Mouse (Mus musculus) limb, embryonic 12.5 days (tissue): ENCODE data around the gene Upf1. TPM values are rescaled to one million over a fixed set of nuclear protein-coding genes. Genes with fewer than 3 reads are reported as not detected.
A peak's percentile ranks its signal among the peaks of the same experiment; 100 is the strongest.

Experiments
- ATAC-seq: fragments of 200-750 bp; cut with Nextera tagmentation; 2 replicates; pipeline ENCODE4 v1.8.0; 2017; ENCODE audit warnings: low read depth, moderate TSS enrichment; ENCODE audit not compliant: insufficient number of reproducible peaks, insufficient read depth, low FRiP score, low TSS enrichment
- H3K27ac ChIP-seq: fragments of 300-500 bp; sonication (generic); 2 replicates; pipeline ENCODE4 v1.5.1; 2016; ENCODE audit warnings: mild to moderate bottlenecking, moderate library complexity
- H3K27me3 ChIP-seq: fragments of 300-500 bp; sonication (generic); 2 replicates; pipeline ENCODE4 v1.6.1; 2016; ENCODE audit warnings: mild to moderate bottlenecking, moderate library complexity
- H3K36me3 ChIP-seq: fragments of 300-500 bp; sonication (generic); 2 replicates; pipeline ENCODE4 v1.6.1; 2016; ENCODE audit warnings: mild to moderate bottlenecking, moderate library complexity
- H3K4me1 ChIP-seq: fragments of 300-500 bp; sonication (generic); replicated peaks from 2 replicates; pipeline ENCODE4 v1.6.1; 2016
- H3K4me2 ChIP-seq: fragments of 300-500 bp; sonication (generic); 2 replicates; pipeline ENCODE4 v1.6.1; 2016; ENCODE audit warnings: mild to moderate bottlenecking, moderate library complexity
- H3K4me3 ChIP-seq: fragments of 300-500 bp; sonication (generic); replicated peaks from 2 replicates; pipeline ENCODE4 v1.5.1; 2016; ENCODE audit warnings: mild to moderate bottlenecking
- H3K9ac ChIP-seq: fragments of 300-500 bp; sonication (generic); replicated peaks from 2 replicates; pipeline ENCODE4 v1.6.1; 2016; ENCODE audit warnings: mild to moderate bottlenecking, moderate library complexity
- H3K9me3 ChIP-seq: fragments of 300-500 bp; sonication (generic); 2 replicates; pipeline ENCODE4 v1.6.1; 2016; ENCODE audit warnings: mild to moderate bottlenecking, moderate library complexity
- WGBS: fragments of 180-500 bp; shearing (Covaris S2); methylation state at CpG from one replicate; pipeline ENCODE4 v1.1.7; 2016; 5-methylcytosine and 5-hydroxymethylcytosine counted together
- polyA plus RNA-seq: library from polyadenylated mRNA; unstranded; fragments of >200 nt; fragmentation: Nextera tagmentation; extraction: Ambion mirVana; gene quantifications from 2 replicates; pipeline ENCODE4 v1.2.1, GENCODE M21; 2016

The Upf1 gene
- polyA plus RNA-seq, 1 experiment from 2014 or later = 32.5 TPM

DNA sequence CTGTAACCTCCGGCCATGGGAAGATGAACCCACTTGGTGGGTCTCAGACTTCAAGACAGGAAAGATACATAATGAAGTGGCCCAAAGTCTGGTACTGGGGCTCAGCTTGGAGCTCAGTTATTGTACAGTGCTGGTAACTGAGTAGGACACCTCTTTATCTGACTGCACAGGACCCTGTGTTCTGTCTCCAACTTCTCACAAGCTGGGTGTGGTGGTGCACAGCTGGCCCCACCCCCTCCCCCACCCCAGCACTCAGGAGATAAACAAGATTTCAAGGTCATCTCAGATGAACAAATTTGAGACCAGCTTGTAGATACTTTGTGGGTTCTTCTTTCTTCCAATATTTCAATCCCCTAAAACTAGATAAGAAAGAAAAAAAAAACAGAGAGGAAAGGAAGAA lies 3.0 kb upstream of the Upf1 start:
- peaks cover 11% of the 10 kb centered on the region; the same call in 1 of the 2 replicates for H3K27me3 ChIP-seq
- no peak overlapping the region for H3K9ac ChIP-seq
- H3K4me3 ChIP-seq = no peak overlapping the region
- ATAC-seq = no peak
- WGBS = 93% methylated on average over 1 of the region's 1 CpGs
- H3K27ac ChIP-seq = no peak overlapping the region
- H3K36me3 ChIP-seq = 0 out of 2 replicates have a peak, but pooled peaks cover under 1% of the 10 kb centered on the region
- H3K4me2 ChIP-seq = no peak overlapping the region
- H3K4me1 ChIP-seq = peaks cover 22% of the 10 kb centered on the region
- no peaks in the 10 kb centered on the region for H3K9me3 ChIP-seq

DNA sequence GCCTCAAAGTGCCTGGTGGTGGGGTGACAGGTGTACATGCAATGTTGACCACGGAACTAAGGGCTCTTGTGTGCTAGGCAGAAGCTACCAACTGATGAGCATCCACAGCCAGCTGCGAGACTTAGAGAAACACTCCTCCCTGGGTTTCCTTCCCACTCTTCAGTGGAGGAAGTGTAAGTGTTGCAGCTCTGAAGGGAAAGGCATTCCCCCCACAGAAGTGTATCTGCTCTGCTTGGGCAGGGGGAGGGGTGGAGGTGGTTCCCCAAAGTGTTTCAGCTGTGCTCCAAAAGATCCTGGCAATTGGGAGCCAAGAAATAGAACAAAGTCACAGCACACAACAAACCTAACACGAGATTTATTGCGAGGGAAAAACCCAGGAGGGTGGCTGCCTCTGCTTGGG lies 926 bp upstream of the Upf1 start:
- WGBS = 68% methylated on average over 4 of the region's 4 CpGs
- peak overlapping the region; percentile 99; the same call in 1 of the 2 replicates for H3K9ac ChIP-seq
- H3K4me2 ChIP-seq = peak overlapping the region; percentile 100
- H3K36me3 ChIP-seq = peaks cover 18% of the 10 kb centered on the region
- H3K27ac ChIP-seq = peak overlapping the region; percentile 89; the same call in 1 of the 2 replicates
- no peaks in the 10 kb centered on the region for H3K9me3 ChIP-seq
- H3K4me3 ChIP-seq = peak overlapping the region; percentile 100
- peak; percentile 16; the same call in 1 of the 2 replicates for ATAC-seq
- peaks cover 39% of the 10 kb centered on the region for H3K4me1 ChIP-seq
- H3K27me3 ChIP-seq = peaks cover 8% of the 10 kb centered on the region; the same call in 1 of the 2 replicates

DNA sequence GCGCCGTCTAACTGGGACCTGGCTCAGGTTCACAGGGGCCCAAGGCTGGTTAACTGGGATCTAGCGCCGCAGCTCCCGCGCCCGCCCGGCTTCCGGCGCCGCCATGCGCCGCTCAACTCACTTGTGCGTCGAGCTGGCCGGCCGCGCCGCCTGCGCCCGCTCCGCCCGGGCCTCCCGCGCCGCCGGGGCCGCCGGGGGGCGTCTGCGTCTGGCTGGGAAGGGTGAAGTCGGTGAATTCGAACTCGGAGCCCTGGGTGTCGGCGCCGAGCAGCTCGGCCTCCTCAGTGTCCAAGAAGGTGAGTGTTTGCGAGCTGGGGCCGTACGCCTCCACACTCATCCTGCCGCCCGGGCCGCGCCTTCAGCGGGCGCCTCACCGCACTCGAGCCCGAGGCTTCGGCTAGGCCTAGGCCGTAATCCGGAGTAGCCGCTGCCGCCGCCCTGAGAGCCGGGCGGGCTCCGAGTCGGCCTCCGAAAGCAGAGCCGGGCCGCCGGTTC lies 374 bp downstream of the Upf1 start:
- peak overlapping the region; percentile 100 for H3K4me3 ChIP-seq
- peaks cover 51% of the 10 kb centered on the region for H3K4me1 ChIP-seq
- H3K4me2 ChIP-seq = peak overlapping the region; percentile 100
- no peaks in the 10 kb centered on the region for H3K27me3 ChIP-seq
- H3K9me3 ChIP-seq = no peaks in the 10 kb centered on the region
- H3K36me3 ChIP-seq = peaks cover 31% of the 10 kb centered on the region
- WGBS = under 1% methylated on average over 61 of the region's 64 CpGs
- peak; percentile 4; the same call in 1 of the 2 replicates for ATAC-seq
- H3K27ac ChIP-seq = peak overlapping the region; percentile 89
- peak overlapping the region; percentile 99 for H3K9ac ChIP-seq

DNA sequence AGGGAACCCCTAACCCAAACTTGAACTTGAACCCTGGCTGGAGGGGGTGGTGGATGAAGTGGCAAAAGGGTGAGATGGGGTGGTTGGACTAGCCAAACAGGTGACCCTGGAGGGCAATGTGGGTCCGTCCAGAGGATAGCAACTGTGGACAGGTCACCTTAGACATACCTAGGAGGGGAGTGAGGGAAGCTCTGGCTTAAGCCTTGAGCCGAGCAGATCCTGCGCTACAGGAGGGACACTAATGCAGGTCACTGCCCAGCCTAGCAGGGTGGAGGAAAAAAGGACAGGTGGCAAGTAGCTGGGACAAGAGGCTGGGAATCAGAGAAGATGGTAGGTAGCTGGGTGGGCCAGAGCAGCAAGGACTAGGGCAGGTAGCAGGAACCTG lies 1.1 kb downstream of the Upf1 start:
- H3K27ac ChIP-seq = peak overlapping the region; percentile 42; the same call in 1 of the 2 replicates
- no peak for ATAC-seq
- peak overlapping the region; percentile 100 for H3K4me3 ChIP-seq
- WGBS = 24% methylated on average over 3 of the region's 3 CpGs
- H3K27me3 ChIP-seq = no peaks in the 10 kb centered on the region
- H3K36me3 ChIP-seq = peaks cover 35% of the 10 kb centered on the region
- no peaks in the 10 kb centered on the region for H3K9me3 ChIP-seq
- peak overlapping the region; percentile 99 for H3K9ac ChIP-seq
- H3K4me2 ChIP-seq = peak overlapping the region; percentile 100
- H3K4me1 ChIP-seq = peaks cover 51% of the 10 kb centered on the region

DNA sequence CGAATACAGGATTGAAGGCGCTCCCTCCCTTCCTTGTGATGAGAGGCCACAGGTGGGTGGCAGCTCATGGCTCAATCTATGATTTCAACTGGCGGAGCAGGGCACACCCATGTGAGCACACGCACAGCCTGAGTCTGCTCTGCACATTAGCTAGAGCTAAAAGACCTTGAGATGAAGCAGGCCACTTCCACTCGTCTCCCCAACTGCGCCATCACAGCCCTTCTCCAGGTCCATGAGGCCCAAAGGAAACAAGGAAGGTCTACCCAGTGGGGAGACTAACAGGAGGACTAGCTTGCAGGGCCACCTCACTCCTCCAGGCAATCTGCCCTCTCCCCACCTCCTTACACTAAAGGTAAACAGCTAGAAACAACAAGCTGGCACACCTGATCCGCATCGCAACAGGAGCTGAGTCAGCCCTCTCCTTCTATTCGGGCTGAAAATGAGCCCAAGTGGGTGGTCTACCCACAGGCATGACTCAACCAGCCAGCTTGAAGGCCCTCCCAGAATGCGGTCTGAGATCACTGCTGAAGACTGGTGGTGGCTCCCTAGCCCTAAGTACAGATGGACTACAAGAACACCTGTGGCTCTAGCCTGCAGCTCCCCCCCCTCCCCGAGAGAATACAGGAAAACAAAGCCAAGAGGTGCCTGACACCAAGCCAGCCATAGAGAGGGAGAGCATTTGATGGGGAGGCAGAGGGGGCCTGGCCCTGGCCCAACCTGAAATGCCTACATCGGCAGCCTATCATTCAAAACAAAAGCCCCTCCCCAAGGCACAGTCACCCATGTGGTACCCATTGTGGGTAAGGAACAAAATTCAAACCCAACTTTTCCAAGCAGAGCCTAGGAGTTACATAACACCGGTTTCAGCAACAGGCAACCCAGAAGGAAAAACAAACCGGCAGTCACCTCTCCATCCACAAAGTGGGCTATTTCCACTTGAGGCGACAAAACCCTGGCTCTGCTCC lies 1.8 kb downstream of the Upf1 start:
- H3K4me2 ChIP-seq = peak overlapping the region; percentile 100
- ATAC-seq = no peak
- H3K27me3 ChIP-seq = no peaks in the 10 kb centered on the region
- WGBS = 58% methylated on average over 15 of the region's 15 CpGs
- no peaks in the 10 kb centered on the region for H3K9me3 ChIP-seq
- peak overlapping the region; percentile 99 for H3K9ac ChIP-seq
- peaks cover 40% of the 10 kb centered on the region for H3K36me3 ChIP-seq
- peak overlapping the region; percentile 100 for H3K4me3 ChIP-seq
- peaks cover 51% of the 10 kb centered on the region for H3K4me1 ChIP-seq
- H3K27ac ChIP-seq = peak overlapping the region; percentile 42; the same call in 1 of the 2 replicates

DNA sequence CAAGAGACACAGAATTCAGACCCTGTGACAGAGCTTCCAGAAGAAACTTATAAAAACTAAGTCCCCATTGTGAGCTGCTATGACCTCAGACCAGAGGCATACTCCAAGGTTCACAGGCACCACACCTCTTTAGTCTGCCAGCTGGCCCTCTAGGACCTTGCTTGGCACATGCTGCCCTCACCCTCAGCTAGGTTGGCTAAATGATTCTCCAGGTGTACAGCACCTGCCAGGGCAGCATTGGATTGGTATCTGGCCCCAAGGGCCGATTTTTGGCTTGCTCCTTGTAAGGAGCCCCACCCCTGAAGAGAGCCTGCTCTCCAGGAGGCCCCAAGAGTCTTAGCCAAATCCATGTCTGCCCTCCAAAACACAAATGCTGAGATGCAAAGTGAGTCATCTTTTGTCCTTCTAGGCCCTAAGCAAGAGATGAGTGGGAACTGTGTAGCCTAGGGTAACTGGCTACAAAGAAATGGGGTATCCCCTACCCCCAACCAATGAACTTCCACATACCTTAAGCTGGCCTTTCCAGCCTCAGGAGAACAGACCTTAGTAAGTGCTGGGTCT lies 5.1 kb downstream of the Upf1 start:
- no peaks in the 10 kb centered on the region for H3K27me3 ChIP-seq
- WGBS = 78% methylated on average over 1 of the region's 1 CpGs
- no peaks in the 10 kb centered on the region for H3K9me3 ChIP-seq
- no peak overlapping the region for H3K4me2 ChIP-seq
- no peak overlapping the region for H3K27ac ChIP-seq
- H3K4me3 ChIP-seq = no peak overlapping the region
- no peak overlapping the region for H3K9ac ChIP-seq
- peaks cover 64% of the 10 kb centered on the region for H3K4me1 ChIP-seq
- H3K36me3 ChIP-seq = peaks cover 63% of the 10 kb centered on the region
- no peak for ATAC-seq

DNA sequence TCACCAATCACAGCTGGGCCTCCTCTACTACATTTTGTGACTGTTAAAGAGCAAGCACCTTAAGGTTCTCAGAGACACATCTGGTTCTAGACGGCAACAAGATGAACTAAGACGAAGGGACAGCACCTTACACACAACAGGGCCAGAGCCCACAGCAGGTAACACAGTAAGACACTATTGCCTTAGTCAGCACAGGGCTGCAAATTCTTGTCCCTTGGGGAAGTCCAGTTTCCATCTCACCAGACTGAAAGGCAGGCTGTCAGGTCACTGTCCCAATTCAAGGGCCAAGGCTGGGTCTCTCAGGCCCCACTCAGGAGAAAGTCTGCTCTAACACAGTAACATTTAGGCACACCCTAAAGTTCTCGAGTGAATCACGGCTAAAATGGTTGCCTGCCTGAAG lies 5.6 kb downstream of the Upf1 start:
- no peaks in the 10 kb centered on the region for H3K9me3 ChIP-seq
- ATAC-seq = no peak
- WGBS = 85% methylated on average over 4 of the region's 4 CpGs
- peaks cover 68% of the 10 kb centered on the region for H3K4me1 ChIP-seq
- H3K4me3 ChIP-seq = no peak overlapping the region
- no peak overlapping the region for H3K4me2 ChIP-seq
- no peaks in the 10 kb centered on the region for H3K27me3 ChIP-seq
- no peak overlapping the region for H3K9ac ChIP-seq
- H3K27ac ChIP-seq = no peak overlapping the region
- H3K36me3 ChIP-seq = peaks cover 68% of the 10 kb centered on the region

DNA sequence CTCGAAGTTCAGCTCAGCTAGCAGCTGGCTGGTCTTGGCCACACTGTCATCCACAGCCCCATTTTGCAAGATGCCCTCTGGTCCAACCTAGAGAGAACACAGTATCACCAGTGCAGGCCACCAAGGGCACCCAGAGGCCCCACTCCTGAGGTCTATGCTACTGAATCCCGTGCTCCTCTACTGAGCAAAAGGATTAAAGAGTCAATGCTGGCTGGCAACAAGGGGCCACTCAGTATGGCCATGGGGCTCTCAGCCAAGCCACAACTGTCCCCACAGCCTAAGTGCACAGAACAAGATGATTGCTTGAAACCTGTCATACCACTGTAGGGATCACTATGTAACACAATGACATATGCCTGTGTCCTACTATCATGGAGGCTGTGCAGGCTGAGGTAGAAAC lies 8.8 kb downstream of the Upf1 start:
- H3K36me3 ChIP-seq = peaks cover 84% of the 10 kb centered on the region
- H3K4me3 ChIP-seq = no peak overlapping the region
- no peaks in the 10 kb centered on the region for H3K27me3 ChIP-seq
- no peak overlapping the region for H3K4me2 ChIP-seq
- 79% methylated on average over 2 of the region's 2 CpGs for WGBS
- peak overlapping the region; percentile 64 for H3K27ac ChIP-seq
- no peak for ATAC-seq
- no peak overlapping the region; the same call in 1 of the 2 replicates for H3K9ac ChIP-seq
- no peaks in the 10 kb centered on the region for H3K9me3 ChIP-seq
- H3K4me1 ChIP-seq = peaks cover 40% of the 10 kb centered on the region

DNA sequence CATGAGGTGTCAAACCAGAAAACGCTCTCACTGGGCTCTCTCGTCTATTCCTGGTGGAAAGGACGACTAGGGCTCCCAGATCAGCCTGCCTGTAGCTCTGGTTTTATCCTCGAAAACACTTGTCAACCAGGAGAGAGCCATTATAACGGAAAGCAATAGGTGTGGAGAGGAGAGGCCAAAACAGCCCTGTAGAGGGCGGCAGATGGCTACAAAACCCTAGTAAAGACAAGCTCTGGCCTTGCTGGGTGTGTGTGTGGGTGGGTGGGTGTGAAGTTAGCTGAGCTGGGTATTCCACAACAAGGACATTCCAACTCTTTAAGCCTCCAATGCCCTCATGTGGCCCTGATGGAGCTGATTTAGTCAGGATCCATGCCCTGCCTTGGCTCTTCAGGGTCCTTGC lies 9.4 kb downstream of the Upf1 start:
- no peaks in the 10 kb centered on the region for H3K27me3 ChIP-seq
- H3K4me2 ChIP-seq = no peak overlapping the region
- 47% methylated on average over 6 of the region's 6 CpGs for WGBS
- H3K4me3 ChIP-seq = no peak overlapping the region
- peak overlapping the region; percentile 64 for H3K27ac ChIP-seq
- H3K9me3 ChIP-seq = no peaks in the 10 kb centered on the region
- no peak for ATAC-seq
- no peak overlapping the region for H3K9ac ChIP-seq
- H3K36me3 ChIP-seq = peaks cover 84% of the 10 kb centered on the region
- peaks cover 34% of the 10 kb centered on the region for H3K4me1 ChIP-seq

DNA sequence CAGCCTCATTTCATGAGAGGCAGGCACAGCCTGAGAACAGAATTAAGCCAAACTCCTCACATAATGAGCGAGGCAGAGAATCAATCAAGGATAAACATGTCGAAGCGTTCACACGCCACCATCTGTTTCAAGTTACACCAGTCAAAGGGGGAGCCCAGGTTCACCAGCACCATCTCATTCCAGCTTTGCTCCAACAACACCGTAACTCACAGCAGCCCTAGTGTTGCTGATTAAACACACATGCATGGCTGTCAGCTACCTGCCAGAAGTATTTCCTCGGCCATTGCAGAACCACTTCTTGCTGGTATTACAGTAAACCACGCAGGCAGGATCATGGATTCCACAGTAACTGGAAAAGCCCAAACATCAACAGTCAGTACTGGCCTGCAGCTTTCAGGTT lies 10.0 kb downstream of the Upf1 start:
- ATAC-seq = peak; percentile 28; the same call in 1 of the 2 replicates
- Histone ChIP-seq H3K4me1 (peaks cover 28% of the 10 kb centered on the region), H3K4me2 (no peak overlapping the region), H3K27ac (peak overlapping the region; percentile 64), H3K4me3 (no peak overlapping the region), H3K36me3 (peaks cover 84% of the 10 kb centered on the region), H3K27me3 (no peaks in the 10 kb centered on the region), H3K9ac (no peak overlapping the region), H3K9me3 (no peaks in the 10 kb centered on the region)
- 24% methylated on average over 7 of the region's 7 CpGs for WGBS

DNA sequence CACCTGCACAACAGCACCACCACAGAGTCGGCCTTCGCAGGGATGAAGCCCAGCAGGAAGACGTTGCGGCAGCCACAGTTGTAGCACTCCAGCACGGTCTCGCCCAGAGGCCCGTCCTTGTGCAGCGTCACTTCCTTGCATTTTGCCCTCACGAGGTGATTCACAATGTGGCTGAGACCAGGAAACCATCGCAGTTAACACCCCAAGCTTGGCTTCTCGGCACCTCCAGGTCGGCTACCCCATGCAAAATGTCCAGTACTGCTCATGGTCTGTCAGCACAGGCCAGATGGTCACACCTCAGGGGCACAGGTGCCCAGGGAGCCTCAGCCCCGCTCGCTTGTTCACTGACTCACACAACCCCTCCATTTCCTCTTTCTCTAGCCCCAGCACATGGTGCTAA lies 11.1 kb downstream of the Upf1 start:
- H3K36me3 ChIP-seq = peaks cover 87% of the 10 kb centered on the region
- H3K27ac ChIP-seq = no peak overlapping the region
- H3K4me2 ChIP-seq = no peak overlapping the region
- no peak for ATAC-seq
- 84% methylated on average over 14 of the region's 14 CpGs for WGBS
- no peak overlapping the region for H3K9ac ChIP-seq
- no peaks in the 10 kb centered on the region for H3K9me3 ChIP-seq
- peaks cover 25% of the 10 kb centered on the region for H3K4me1 ChIP-seq
- H3K27me3 ChIP-seq = no peaks in the 10 kb centered on the region
- no peak overlapping the region for H3K4me3 ChIP-seq
